Mouse (Mus musculus) lung, postnatal 0 days (tissue): ENCODE data around the gene Tns2.

ENCODE experiments used
- CTCF ChIP-seq: IDR thresholded peaks from 2 replicates; pipeline ENCODE4 v1.5.1; 2016; ENCODE audit warnings: antibody characterized with exemption, mild to moderate bottlenecking
- EP300 ChIP-seq: IDR thresholded peaks from 2 replicates; pipeline ENCODE4 v1.6.1; 2016; ENCODE audit warnings: antibody characterized with exemption, mild to moderate bottlenecking, control low read depth

GRCm38 (mm10) chr15:102119121-102119830 is 19.1 kb downstream of the Tns2 start:
- TF ChIP-seq CTCF (no peak), EP300 (no peak)
